Mouse (Mus musculus): Measurements from ENCODE around the gene Ceacam9.
"Not testable (repeated sequence)": the region's sequence is repeated elsewhere in the genome, so short reads cannot be mapped to it uniquely, and the experiment has no call there.

Ceacam9 gene

DNA sequence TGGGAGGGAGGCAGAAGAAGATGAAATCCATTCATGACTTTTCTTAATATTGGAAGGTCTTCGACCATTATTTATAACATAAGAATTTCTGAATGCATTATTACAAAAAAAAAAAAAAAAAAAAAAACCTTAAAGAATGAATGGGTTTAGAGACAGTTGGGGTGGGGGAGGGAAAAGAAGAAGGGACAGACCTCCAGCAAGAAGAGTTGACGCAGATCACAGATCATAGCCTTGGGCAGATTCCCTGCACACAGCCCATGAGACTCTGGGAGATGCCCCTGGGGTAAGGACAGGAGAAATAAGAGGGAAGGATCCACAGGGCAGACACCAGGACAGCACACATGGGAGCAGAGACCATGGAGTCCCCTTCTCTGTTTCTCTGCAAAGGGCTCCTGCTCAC lies at the start of gene Ceacam9:
Gene Ceacam9 (plus strand): TSS at position 301 of the 400 bp plus-strand sequence.
- DNase-seq (ENCODE audit: low spot score) = no peak

- DNase-seq (ENCODE audit: low spot score) = no peak
Measured at GRCm38 (mm10) chr7:16673823-16674222, 47.9 kb upstream of the Ceacam9 start.

GRCm38 (mm10) chr7:16674699-16675098 lies 47.0 kb upstream of the Ceacam9 start:
- not testable (repeated sequence) for DNase-seq (ENCODE audit: low spot score)

DNA sequence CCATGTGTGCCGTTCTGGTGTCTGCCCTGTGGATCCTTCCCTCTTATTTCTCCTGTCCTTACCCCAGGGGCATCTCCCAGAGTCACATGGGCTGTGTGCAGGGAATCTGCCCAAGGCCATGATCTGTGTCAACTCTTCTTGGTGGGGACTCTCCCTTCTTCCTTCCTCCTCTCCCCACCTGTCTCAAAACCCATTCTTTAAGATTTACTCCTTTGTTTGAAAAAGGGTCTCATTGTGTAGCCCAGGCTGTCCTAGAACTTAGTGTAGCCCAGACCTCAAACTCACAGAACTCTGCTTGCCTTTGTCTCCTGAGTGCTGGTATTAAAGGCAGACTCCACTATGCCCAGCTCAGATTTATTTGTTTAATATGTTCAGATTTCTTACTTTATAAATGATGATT lies 46.1 kb upstream of the Ceacam9 start, which contains the start of gene Ceacam15:
Gene Ceacam15 (minus strand): TSS at position 101 of the 400 bp plus-strand sequence.
- no peak for DNase-seq (ENCODE audit: low spot score)

DNA sequence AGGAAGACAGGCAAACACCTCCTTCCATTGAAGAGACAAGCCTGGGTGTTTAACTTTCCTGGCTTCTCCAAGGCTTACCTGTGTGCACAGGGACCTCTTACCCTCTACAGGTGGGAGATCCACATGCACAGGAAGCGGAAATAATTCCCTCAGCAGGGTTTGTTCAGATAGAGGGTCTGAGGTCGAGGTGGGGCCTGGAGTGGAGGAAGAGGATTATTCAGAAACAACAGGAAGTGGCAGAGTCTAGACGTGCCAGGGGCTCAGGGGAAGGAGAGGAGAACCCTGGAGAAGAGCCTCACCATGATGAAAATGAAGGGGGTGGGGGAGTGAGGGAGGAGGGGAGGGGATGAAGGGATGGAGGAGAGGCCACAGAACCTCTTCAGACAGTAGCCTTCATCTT lies 41.5 kb upstream of the Ceacam9 start:
- not testable (repeated sequence) for DNase-seq (ENCODE audit: low spot score)

DNA sequence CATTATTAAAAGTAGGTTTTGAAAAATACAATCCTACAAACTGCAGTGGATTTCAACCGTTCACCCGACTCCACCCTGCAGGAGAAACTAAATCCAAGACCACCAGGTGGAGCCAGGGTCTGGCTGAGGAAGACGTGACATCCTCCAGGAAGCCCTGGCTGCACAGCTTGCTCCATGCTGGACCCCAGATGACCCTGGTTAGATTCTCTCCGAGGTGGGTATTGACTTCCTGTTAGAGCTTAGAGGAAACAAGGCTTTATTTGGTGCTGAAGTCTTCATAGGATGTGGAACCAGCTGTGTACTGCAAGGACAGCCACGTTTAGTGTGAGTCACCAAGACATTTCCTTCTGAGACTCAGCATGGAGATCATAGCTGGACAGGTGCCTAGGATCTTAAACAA lies 32.5 kb upstream of the Ceacam9 start:
- DNase-seq (ENCODE audit: low spot score) = no peak

GRCm38 (mm10) chr7:16695025-16695424 lies 26.7 kb upstream of the Ceacam9 start:
- DNase-seq (ENCODE audit: low spot score) = no peak

GRCm38 (mm10) chr7:16699042-16699441 lies 22.7 kb upstream of the Ceacam9 start:
- no peak for DNase-seq (ENCODE audit: low spot score)

- no peak for DNase-seq (ENCODE audit: low spot score)
Measured at GRCm38 (mm10) chr7:16700583-16700982, 21.1 kb upstream of the Ceacam9 start.

DNA sequence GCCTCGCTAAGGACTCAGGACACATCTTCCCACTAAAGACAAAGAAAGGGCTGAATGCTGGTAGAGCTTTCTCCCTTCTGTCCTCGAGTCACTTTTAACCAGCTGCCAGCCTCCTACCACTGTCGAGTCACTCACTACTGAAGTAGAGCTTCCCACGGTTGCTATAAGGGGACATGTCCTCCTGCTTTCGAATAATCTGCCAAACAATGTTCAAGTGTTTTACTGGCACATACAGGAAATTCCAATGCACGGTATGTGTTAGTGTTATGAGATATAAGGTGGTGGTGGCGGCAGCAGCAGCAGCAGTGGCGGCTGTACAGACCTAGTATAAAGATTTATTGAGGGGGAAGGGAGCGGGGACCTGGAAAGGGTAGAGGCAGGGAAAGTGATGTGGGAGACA lies 15.3 kb upstream of the Ceacam9 start:
- DNase-seq (ENCODE audit: low spot score) = no peak

DNA sequence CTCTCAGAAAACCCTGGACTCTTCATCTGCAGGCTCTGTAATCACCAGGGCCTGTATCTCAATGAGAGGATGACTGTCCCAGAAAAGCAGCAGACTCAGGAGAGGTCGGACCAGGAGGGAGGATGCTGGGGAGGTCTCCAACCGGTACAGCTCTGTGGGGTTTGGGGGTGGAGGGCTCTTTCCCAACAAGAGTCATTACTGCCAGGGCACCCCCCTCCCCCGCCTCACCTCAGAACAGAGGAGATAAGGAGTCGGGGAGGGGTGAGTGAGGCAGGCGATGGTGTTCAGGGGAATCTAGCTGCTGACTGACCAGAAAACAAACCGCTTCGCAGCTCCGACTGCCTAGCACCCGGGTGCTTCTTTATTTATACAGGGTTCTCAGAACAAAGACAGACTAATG lies 13.5 kb upstream of the Ceacam9 start:
- DNase-seq (ENCODE audit: low spot score) = no peak

GRCm38 (mm10) chr7:16710604-16711003 lies 11.1 kb upstream of the Ceacam9 start:
- no peak for DNase-seq (ENCODE audit: low spot score)

DNA sequence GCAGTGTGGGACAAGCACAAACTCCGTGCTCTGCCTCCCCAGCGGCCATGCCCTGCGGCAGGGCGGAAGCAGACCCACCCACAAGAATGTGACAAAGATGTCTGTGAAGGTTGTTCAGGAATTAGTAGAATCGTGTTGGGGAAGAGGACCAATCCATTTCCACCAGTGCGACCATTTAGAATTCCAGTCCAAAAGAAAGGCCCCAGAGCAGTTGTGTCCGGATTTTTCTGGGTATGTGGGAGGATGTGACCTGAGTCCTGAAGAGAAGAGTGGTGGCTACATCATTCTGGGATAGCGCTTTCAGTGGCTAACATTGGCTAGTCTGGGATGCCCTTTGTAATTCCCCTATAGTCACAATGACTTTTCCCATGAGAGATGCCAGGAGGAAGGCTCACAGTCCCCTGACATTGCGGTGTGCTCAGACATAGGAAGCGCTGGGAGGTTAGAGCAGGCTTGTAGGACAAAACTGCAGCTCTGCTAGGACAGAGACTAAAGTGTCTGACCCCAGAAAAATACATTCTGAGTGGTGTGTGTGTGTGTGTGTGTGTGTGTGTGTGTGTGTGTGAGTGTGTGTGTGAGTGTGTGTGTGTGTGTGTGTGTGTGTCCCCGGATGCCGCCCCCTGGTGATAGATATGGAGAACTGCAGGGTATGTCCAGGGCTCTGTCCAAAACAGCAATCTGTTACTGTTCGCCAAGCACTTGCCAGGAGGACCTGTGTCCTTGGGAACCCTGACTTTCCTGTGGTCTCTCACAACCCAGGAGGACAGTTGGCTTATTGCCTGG lies 8.9 kb upstream of the Ceacam9 start:
- DNase-seq (ENCODE audit: low spot score) = no peak

- DNase-seq (ENCODE audit: low spot score) = not testable (repeated sequence)
Measured at GRCm38 (mm10) chr7:16716456-16717152, 5.1 kb upstream of the Ceacam9 start.

DNA sequence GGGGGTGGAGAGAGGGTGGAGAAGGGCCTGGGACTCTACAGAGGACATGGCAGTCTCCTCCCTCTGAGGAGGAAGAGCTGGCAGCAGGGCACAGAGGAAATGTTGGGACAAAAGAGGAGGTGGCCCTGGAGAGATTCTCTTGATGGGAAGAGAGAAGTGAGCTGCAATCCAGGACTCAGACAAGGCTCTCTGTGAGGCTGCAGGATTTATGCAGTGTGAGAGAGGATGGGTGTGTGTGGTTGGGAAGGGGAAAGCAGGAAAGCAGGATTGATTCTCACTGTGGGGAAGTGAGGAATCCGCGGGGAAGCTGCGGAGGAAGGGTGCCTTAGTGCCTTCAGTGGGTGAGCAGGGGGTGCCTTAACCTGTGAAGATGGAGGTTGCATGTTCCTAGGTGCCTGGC lies 761 bp downstream of the Ceacam9 start:
- not testable (repeated sequence) for DNase-seq (ENCODE audit: low spot score)

DNA sequence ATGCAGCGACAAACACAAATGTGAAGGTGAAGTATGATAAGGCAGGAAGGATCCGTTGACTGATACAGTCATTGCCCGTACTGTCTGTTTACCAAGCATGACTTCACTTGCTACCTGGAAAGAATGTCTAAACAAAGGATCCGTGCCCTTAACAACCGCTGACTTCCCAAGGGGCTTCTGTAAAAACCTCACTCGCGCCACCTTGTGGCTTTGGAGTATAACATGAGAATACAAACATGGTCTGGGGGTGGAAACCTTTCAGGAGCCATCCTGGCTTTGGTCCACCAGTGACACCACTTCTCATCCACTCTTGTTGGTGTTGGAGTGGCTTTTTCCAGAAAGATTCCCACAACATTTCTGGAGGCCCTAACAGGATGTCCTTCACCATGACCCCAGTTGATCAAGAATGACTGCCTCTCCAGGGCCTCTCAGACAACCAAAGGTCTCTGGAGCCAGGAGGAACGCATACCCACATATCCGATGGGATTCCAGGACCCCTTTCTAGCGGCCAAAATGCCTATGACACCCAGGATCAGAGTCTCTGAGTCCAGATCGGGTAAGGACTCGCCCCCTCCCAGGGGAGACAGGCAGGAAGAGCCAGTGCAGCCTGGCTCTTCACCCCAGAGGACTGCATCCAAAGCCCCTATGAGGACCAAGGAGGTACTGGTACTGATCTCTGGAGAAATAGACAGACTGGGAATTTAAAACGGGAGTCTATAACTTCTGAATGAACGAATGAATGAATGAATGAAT lies 7.0 kb downstream of the Ceacam9 start:
- DNase-seq (ENCODE audit: low spot score) = peak; percentile 66

- DNase-seq (ENCODE audit: low spot score) = not testable (repeated sequence)
Measured at GRCm38 (mm10) chr7:16729563-16729962, 7.8 kb downstream of the Ceacam9 start.

GRCm38 (mm10) chr7:16730791-16731190 lies 9.1 kb downstream of the Ceacam9 start:
- no peak for DNase-seq (ENCODE audit: low spot score)

GRCm38 (mm10) chr7:16731893-16732422 lies 10.2 kb downstream of the Ceacam9 start:
- DNase-seq (ENCODE audit: low spot score) = no peak

DNA sequence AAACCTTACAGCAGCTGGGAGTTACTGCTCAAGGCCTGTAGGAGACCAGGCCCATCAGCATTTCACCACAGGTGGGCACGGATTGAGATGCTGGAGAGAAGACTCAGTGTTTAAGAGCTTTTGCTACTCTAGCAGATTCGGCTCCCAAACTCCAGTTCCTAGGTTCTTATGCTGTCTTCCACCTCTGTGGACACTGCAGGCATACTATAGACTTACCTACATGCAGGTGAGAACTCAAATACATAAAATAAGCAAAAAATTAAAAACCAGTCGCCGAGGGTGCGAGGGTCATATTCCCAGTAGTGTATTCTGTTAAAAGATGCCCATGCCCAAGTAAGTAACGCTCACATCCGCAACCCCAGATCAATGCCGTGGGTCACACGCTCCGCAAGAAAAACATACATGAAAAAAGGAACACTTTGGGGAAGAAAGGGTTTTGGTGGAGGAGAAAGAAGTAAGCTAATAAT lies 15.9 kb downstream of the Ceacam9 start:
- DNase-seq (ENCODE audit: low spot score) = no peak

DNA sequence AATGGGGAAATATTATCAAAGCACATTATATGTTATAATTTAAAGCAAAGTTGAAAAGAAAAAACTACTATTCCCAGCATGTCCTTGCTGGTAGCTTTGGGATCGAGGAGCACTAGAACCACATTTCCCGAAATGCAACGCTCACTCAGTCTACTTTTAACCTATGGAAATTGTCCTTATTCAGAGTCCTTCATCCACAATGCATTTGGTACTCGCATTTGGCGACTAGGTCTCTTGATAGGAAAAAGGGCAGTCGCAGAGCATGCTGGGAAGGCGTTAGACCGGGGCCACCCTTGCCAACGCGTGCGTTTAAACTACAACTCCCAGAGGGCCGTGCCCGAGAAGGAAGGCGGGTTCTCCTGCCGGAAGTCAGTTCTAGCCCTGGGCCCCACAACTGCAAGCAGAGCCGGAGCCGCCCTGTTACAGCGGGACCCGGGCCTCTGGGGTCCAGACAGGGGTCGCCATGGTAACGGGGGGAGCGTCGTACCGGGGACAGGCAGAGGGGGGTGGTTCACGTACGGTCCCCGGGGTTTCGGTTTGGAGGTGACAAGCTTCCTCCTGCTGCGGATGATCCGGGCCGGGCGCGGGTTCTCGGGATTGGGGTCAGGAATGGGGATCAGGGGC lies 16.5 kb downstream of the Ceacam9 start, which contains the start of gene Ap2s1:
Gene Ap2s1 (plus strand): TSS at position 338 of the 624 bp plus-strand sequence.
- peak; percentile 86 for DNase-seq (ENCODE audit: low spot score)
